ENCODE assay signal across 8 mouse cellular contexts in the genomic region with DNA sequence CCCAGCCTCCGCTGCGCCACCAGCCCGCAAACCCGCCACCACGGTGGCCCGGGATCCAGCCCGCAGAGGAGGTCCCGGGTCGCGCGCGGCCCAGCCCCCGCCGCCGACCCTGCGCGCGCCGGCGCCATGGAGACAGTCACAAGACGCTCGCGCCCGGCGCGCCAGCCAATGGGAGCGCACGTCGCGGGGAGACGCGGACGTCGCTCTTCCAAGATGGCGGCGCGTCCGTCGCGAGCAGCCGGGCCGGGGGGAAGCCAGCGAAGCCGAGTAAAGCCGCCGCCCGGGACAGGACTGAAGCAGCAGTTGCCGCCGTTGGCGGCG. TPM values are rescaled to one million over a fixed set of nuclear protein-coding genes. Genes with fewer than 3 reads are reported as not detected.
DNase-seq lines count a peak whose midpoint lies in the region; ATAC-seq lines count a peak whose summit lies in the region.

Gene Snx13 (plus strand): TSS at position 188 of the 321 bp plus-strand sequence.

- H3K4me1 ChIP-seq in megakaryocyte, embryonic 14.5 days, result peaks cover 36% of the 10 kb centered on the region

- no peaks in the 10 kb centered on the region for H3K36me3 ChIP-seq in megakaryocyte, embryonic 14.5 days (replicated peaks; ENCODE audit: low read length)

- no peaks in the 10 kb centered on the region for H3K27me3 ChIP-seq in megakaryocyte, embryonic 14.5 days (replicated peaks)

- no peaks in the 10 kb centered on the region for H3K9me3 ChIP-seq in megakaryocyte, embryonic 14.5 days

- peak; percentile 79 to 86 for DNase-seq in gastrocnemius, adult 8-10 months (ENCODE audit: low spot score in 2 of 2)
- peak; percentile 94 for DNase-seq in induced T-regulatory cell, adult 2 months (ENCODE audit: low read depth)
- peak; percentile 62 to 86 for DNase-seq in left cerebral cortex, adult 9 months (ENCODE audit: low spot score in 2 of 2)
- peak; percentile 82 to 90 for DNase-seq in right cerebral cortex, adult 2 months (ENCODE audit: low spot score in 2 of 2)
- peak; percentile 89 for DNase-seq in urinary bladder, postnatal 14 days (ENCODE audit: low spot score)

- ATAC-seq in activated CD4-positive, CD25-positive, alpha-beta regulatory T cell, adult 4 months, result peak; percentile 91
- peak; percentile 81 for ATAC-seq in common myeloid progenitor, adult 5-6 weeks (replicated peaks; ENCODE audit: low read depth, poor library complexity, severe bottlenecking)

- H3K4me3 ChIP-seq in megakaryocyte, embryonic 14.5 days (replicated peaks), result peak within 1 kb of the TSS; percentile 99

RNA-seq across cellular contexts. Expression of gene Snx13, which starts in this region (rescaled TPM):
- 10 to 100 TPM; 17.4 to 22.5 TPM for polyA plus RNA-seq in activated CD4-positive, CD25-positive, alpha-beta regulatory T cell, adult 4 months (2017; shearing (Covaris generic))
- 18.7 and 33.2 TPM in 2 replicates for total RNA-seq in common myeloid progenitor, adult 5-6 weeks (2017)
- 10 to 100 TPM; 57.5 to 61.6 (median 57.9) TPM for total RNA-seq in gastrocnemius, adult 8-10 months (2022)
- polyA plus RNA-seq in megakaryocyte, embryonic 14.5 days (2012; ENCODE audit: insufficient read depth, low replicate concordance), result 0.26 and 1.1 TPM in 2 replicates

Comparison
In these comparisons a context has a peak if more than half of its experiments do, and no peak if none do; other contexts are left out.
1. Peak in every context shown above with its lines: DNase-seq, ATAC-seq and H3K4me3 ChIP-seq.